Comparison of ENCODE assay signal across 8 mouse cellular contexts in genomic region chr13:112287571-112288224, GRCm38 (mm10). TPM values are rescaled to one million over a fixed set of nuclear protein-coding genes. Genes with fewer than 3 reads are reported as not detected.
DNase-seq lines count a peak whose midpoint lies in the region; ATAC-seq and TF ChIP-seq lines count a peak whose summit lies in the region.

No protein-coding gene starts in this region.

- H3K4me2 ChIP-seq in lung, embryonic 14.5 days = peak overlapping the region; percentile 63
- H3K4me2 ChIP-seq in embryonic facial prominence, embryonic 13.5 days = peak overlapping the region; percentile 60
- peak overlapping the region; percentile 52 for H3K4me2 ChIP-seq in intestine, postnatal 0 days (replicated peaks; ENCODE audit: low read depth)
- peak overlapping the region; percentile 53 for H3K4me2 ChIP-seq in neural tube, embryonic 12.5 days (replicated peaks)

- H3K27me3 ChIP-seq in lung, embryonic 14.5 days (ENCODE audit: insufficient read depth, low read length) = no peaks in the 10 kb centered on the region
- no peaks in the 10 kb centered on the region for H3K27me3 ChIP-seq in embryonic facial prominence, embryonic 13.5 days
- no peaks in the 10 kb centered on the region for H3K27me3 ChIP-seq in intestine, postnatal 0 days (replicated peaks; ENCODE audit: control insufficient read depth, insufficient read depth, low read length)
- H3K27me3 ChIP-seq in neural tube, embryonic 12.5 days (replicated peaks) = no peaks in the 10 kb centered on the region

- H3K9me3 ChIP-seq in lung, embryonic 14.5 days (ENCODE audit: low read depth, low read length) = peaks cover 5% of the 10 kb centered on the region; the same call in 1 of the 2 replicates
- peaks cover 4% of the 10 kb centered on the region; the same call in 1 of the 2 replicates for H3K9me3 ChIP-seq in embryonic facial prominence, embryonic 13.5 days
- H3K9me3 ChIP-seq in intestine, postnatal 0 days (ENCODE audit: control insufficient read depth) = no peaks in the 10 kb centered on the region
- no peaks in the 10 kb centered on the region for H3K9me3 ChIP-seq in neural tube, embryonic 12.5 days

- DNase-seq in lung, embryonic 14.5 days = peak; percentile 38
- no peak for DNase-seq in lung, postnatal 25 days (ENCODE audit: low spot score)
- DNase-seq in gastrocnemius, postnatal 14 days = no peak
- DNase-seq in lung, postnatal 36 days = no peak
- no peak for DNase-seq in left cerebral cortex, postnatal 14 days (ENCODE audit: low spot score in 2 of 2)

- H3K36me3 ChIP-seq in lung, embryonic 14.5 days (ENCODE audit: insufficient read depth) = no peaks in the 10 kb centered on the region
- H3K36me3 ChIP-seq in embryonic facial prominence, embryonic 13.5 days = no peaks in the 10 kb centered on the region
- no peaks in the 10 kb centered on the region for H3K36me3 ChIP-seq in intestine, postnatal 0 days (ENCODE audit: control insufficient read depth, insufficient read depth)
- no peaks in the 10 kb centered on the region for H3K36me3 ChIP-seq in neural tube, embryonic 12.5 days

- peaks cover 14% of the 10 kb centered on the region for H3K4me1 ChIP-seq in lung, embryonic 14.5 days (ENCODE audit: insufficient read depth)
- peaks cover 13% of the 10 kb centered on the region for H3K4me1 ChIP-seq in embryonic facial prominence, embryonic 13.5 days
- H3K4me1 ChIP-seq in intestine, postnatal 0 days (replicated peaks; ENCODE audit: control insufficient read depth, insufficient read depth, low read length) = no peaks in the 10 kb centered on the region
- peaks cover 7% of the 10 kb centered on the region for H3K4me1 ChIP-seq in neural tube, embryonic 12.5 days

- intact Hi-C loops in gastrocnemius, postnatal 14 days (cut with DNase I; ENCODE audit: low total_unique reads) = no loop called here
- intact Hi-C loops in left cerebral cortex, postnatal 14 days (cut with DNase I) = no loop called here

- 26% methylated on average over 6 of the region's 6 CpGs for WGBS in lung, embryonic 14.5 days
- 56% methylated on average over 6 of the region's 6 CpGs for WGBS in embryonic facial prominence, embryonic 13.5 days
- WGBS in intestine, postnatal 0 days = 34% methylated on average over 6 of the region's 6 CpGs
- 69% methylated on average over 6 of the region's 6 CpGs for WGBS in neural tube, embryonic 12.5 days

- peak overlapping the region; percentile 21; the same call in 1 of the 2 replicates for H3K4me3 ChIP-seq in lung, embryonic 14.5 days (ENCODE audit: low read depth, low read length)
- peak overlapping the region; percentile 29; the same call in 1 of the 2 replicates for H3K4me3 ChIP-seq in embryonic facial prominence, embryonic 13.5 days
- no peak overlapping the region for H3K4me3 ChIP-seq in intestine, postnatal 0 days (ENCODE audit: low read depth, low read length)
- no peak overlapping the region for H3K4me3 ChIP-seq in neural tube, embryonic 12.5 days

- TF ChIP-seq CTCF in lung, embryonic 14.5 days (IDR thresholded peaks at IDR 0.05; ENCODE audit: low read depth) = no peak
- no peak for TF ChIP-seq CTCF in intestine, postnatal 0 days (IDR thresholded peaks at IDR 0.05; ENCODE audit: low read depth)

- no peak; the same call in 1 of the 2 replicates for ATAC-seq in lung, embryonic 14.5 days (ENCODE audit: insufficient read depth)
- no peak for ATAC-seq in embryonic facial prominence, embryonic 13.5 days (ENCODE audit: insufficient number of reproducible peaks, insufficient read depth, low FRiP score, low TSS enrichment, low read depth)
- no peak; the same call in 1 of the 2 replicates for ATAC-seq in intestine, postnatal 0 days
- peak; percentile 75 for ATAC-seq in neural tube, embryonic 12.5 days (ENCODE audit: low FRiP score, low read depth)

- H3K9ac ChIP-seq in lung, embryonic 14.5 days = no peak overlapping the region
- no peak overlapping the region for H3K9ac ChIP-seq in embryonic facial prominence, embryonic 13.5 days
- H3K9ac ChIP-seq in intestine, postnatal 0 days (ENCODE audit: low read depth, low read length) = no peak overlapping the region
- H3K9ac ChIP-seq in neural tube, embryonic 12.5 days = no peak overlapping the region

- no peak overlapping the region for H3K27ac ChIP-seq in lung, embryonic 14.5 days (ENCODE audit: low read depth)
- H3K27ac ChIP-seq in embryonic facial prominence, embryonic 13.5 days = peak overlapping the region; percentile 51
- H3K27ac ChIP-seq in intestine, postnatal 0 days (ENCODE audit: low read depth, low read length) = no peak overlapping the region
- H3K27ac ChIP-seq in neural tube, embryonic 12.5 days = no peak overlapping the region; the same call in 1 of the 2 replicates

RNA-seq across cellular contexts. Expression of gene Ankrd55, which starts 0.6 kb away (rescaled TPM):
- polyA plus RNA-seq in lung, embryonic 14.5 days (2014; fragmentation: Nextera tagmentation; extraction: Ambion mirVana) = 0.18 and 0.22 TPM in 2 replicates
- 1.1 and 1.2 TPM in 2 replicates for polyA plus RNA-seq in embryonic facial prominence, embryonic 13.5 days (2015; fragmentation: Nextera tagmentation; extraction: Ambion mirVana)
- 0.37 and 0.47 TPM in 2 replicates for polyA plus RNA-seq in intestine, postnatal 0 days (2015; fragmentation: Nextera tagmentation; extraction: Ambion mirVana)
- 3.5 and 3.8 TPM in 2 replicates for polyA plus RNA-seq in neural tube, embryonic 12.5 days (2016; fragmentation: Nextera tagmentation; extraction: Ambion mirVana)
- total RNA-seq in gastrocnemius, postnatal 14 days (2021) = under 1 TPM in 1 of 2 experiments, not detected in 1; 0.09 TPM
- 1 to 10 TPM; 3.3 to 4.0 TPM for total RNA-seq in left cerebral cortex, postnatal 14 days (2021)

Comparison
In these comparisons a context has a peak if more than half of its experiments do, and no peak if none do; other contexts are left out.
1. H3K4me3 ChIP-seq: peak in lung, embryonic 14.5 days (single experiment) and embryonic facial prominence, embryonic 13.5 days (single experiment); none in intestine, postnatal 0 days (single experiment) and neural tube, embryonic 12.5 days (single experiment).
2. Peak in every context shown above with its lines, with median percentiles within 50 percentile points of each other: H3K4me2 ChIP-seq.